Mouse (Mus musculus) heart, embryonic 13.5 days (tissue): ENCODE results near the gene Specc1. TPM values are rescaled to one million over a fixed set of nuclear protein-coding genes. Genes with fewer than 3 reads are reported as not detected.

Experiments
- ATAC-seq: fragments of 200-750 bp; cut with Nextera tagmentation; 2 replicates; pipeline ENCODE4 v1.8.0; 2017; ENCODE audit warnings: moderate TSS enrichment; ENCODE audit not compliant: insufficient number of reproducible peaks, low FRiP score, low TSS enrichment; ENCODE audit errors: extremely low read depth
- H3K27ac ChIP-seq: fragments of 300-500 bp; sonication (generic); replicated peaks from 2 replicates; pipeline ENCODE4 v1.5.1; 2015; ENCODE audit warnings: moderate library complexity, mild to moderate bottlenecking, inconsistent platforms
- H3K27me3 ChIP-seq: fragments of 300-500 bp; sonication (generic); replicated peaks from 2 replicates; pipeline ENCODE4 v1.6.1; 2015; ENCODE audit warnings: mild to moderate bottlenecking, inconsistent platforms
- H3K36me3 ChIP-seq: fragments of 300-500 bp; sonication (generic); 2 replicates; pipeline ENCODE4 v1.6.1; 2015; ENCODE audit warnings: mild to moderate bottlenecking, inconsistent platforms
- H3K4me1 ChIP-seq: fragments of 300-500 bp; sonication (generic); 2 replicates; pipeline ENCODE4 v1.6.1; 2015; ENCODE audit warnings: inconsistent platforms
- H3K4me2 ChIP-seq: fragments of 300-500 bp; sonication (generic); 2 replicates; pipeline ENCODE4 v1.6.1; 2015; ENCODE audit warnings: inconsistent platforms, mild to moderate bottlenecking, moderate library complexity
- H3K4me3 ChIP-seq: fragments of 300-500 bp; sonication (generic); 2 replicates; pipeline ENCODE4 v1.5.1; 2015; ENCODE audit warnings: moderate library complexity, mild to moderate bottlenecking, inconsistent platforms
- H3K9ac ChIP-seq: fragments of 300-500 bp; sonication (generic); 2 replicates; pipeline ENCODE4 v1.6.1; 2015; ENCODE audit warnings: inconsistent platforms, mild to moderate bottlenecking, moderate library complexity
- H3K9me3 ChIP-seq: fragments of 300-500 bp; sonication (generic); 2 replicates; pipeline ENCODE4 v1.6.1; 2016; ENCODE audit warnings: inconsistent platforms
- WGBS: fragments of 180-500 bp; shearing (Covaris S2); methylation state at CpG from one replicate; pipeline ENCODE4 v1.1.7; 2015; ENCODE audit warnings: mixed read lengths; 5-methylcytosine and 5-hydroxymethylcytosine counted together
- polyA plus RNA-seq: library from polyadenylated mRNA; unstranded; fragments of >200 nt; fragmentation: Nextera tagmentation; extraction: Ambion mirVana; gene quantifications from 2 replicates; pipeline ENCODE4 v1.2.1, GENCODE M21; 2015

The Specc1 gene
- polyA plus RNA-seq, 1 experiment from 2014 or later, result 13.1 TPM

- Histone ChIP-seq H3K27me3 (no peaks in the 10 kb centered on the region), H3K4me2 (no peak overlapping the region), H3K9me3 (no peaks in the 10 kb centered on the region), H3K4me1 (peaks cover 14% of the 10 kb centered on the region), H3K4me3 (no peak overlapping the region), H3K36me3 (peaks cover 38% of the 10 kb centered on the region), H3K27ac (no peak overlapping the region), H3K9ac (no peak overlapping the region)
- 73% methylated on average over 3 of the region's 3 CpGs for WGBS
- ATAC-seq, result no peak
These were observed 191.5 kb downstream of the Specc1 start for GRCm38 (mm10) chr11:62148026-62148425.

GRCm38 (mm10) chr11:62148449-62148848 is 191.9 kb downstream of the Specc1 start:
- Histone ChIP-seq H3K4me2 (no peak overlapping the region), H3K36me3 (peaks cover 38% of the 10 kb centered on the region), H3K9ac (no peak overlapping the region), H3K4me1 (peaks cover 14% of the 10 kb centered on the region), H3K27ac (no peak overlapping the region), H3K4me3 (no peak overlapping the region), H3K9me3 (no peaks in the 10 kb centered on the region), H3K27me3 (no peaks in the 10 kb centered on the region)
- ATAC-seq, result no peak
- 83% methylated on average over 6 of the region's 6 CpGs for WGBS

DNA sequence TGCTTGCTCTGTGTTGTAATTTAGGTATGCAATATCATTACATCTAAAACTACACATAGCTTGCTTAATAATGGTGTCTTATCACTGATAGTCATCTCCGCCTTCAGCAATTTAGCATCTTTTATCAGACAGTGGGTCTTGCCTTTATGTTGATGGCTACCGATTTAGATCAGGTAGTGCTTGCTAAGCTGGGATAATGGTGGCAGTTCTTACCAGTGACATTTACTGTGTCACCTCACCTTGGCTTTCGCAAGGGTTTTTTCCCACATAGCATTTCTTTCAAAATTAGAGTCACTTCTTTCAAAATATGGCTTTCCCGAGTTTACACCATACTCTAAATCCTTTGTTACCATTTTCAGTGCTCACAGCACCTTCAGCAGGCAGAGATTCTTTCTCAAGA is 196.5 kb downstream of the Specc1 start:
- 80% methylated on average over 4 of the region's 4 CpGs for WGBS
- Histone ChIP-seq H3K9me3 (no peaks in the 10 kb centered on the region), H3K4me3 (no peak overlapping the region), H3K27me3 (no peaks in the 10 kb centered on the region), H3K4me1 (peaks cover 3% of the 10 kb centered on the region; the same call in 1 of the 2 replicates), H3K36me3 (peaks cover 36% of the 10 kb centered on the region), H3K4me2 (no peak overlapping the region), H3K9ac (no peak overlapping the region), H3K27ac (no peak overlapping the region)
- ATAC-seq, result no peak

GRCm38 (mm10) chr11:62159803-62160202 is 203.2 kb downstream of the Specc1 start:
- no peak for ATAC-seq
- H3K27me3 ChIP-seq, result no peaks in the 10 kb centered on the region

DNA sequence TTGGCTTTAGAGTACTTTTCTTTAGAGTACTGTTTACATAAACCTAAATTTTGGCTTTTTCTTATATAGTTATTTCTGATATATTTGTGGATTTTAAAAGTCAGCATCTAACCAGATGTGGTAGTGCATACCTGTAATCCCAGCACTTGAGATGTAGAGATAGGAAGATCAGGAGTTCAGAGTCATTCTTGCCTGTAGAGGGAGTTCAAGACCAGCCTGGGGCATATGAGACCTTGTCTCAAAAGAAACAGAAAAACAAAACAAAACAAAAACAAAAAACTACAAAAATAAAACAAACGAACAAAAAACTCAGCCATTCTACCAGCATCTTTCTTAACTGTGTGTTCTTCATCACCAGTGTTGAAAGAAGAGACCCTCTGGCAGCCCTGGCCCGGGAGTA is 204.9 kb downstream of the Specc1 start:
- no peak overlapping the region for H3K4me2 ChIP-seq
- no peak overlapping the region for H3K9ac ChIP-seq
- H3K36me3 ChIP-seq, result peaks cover 20% of the 10 kb centered on the region
- no peak for ATAC-seq
- H3K4me3 ChIP-seq, result no peak overlapping the region
- no peaks in the 10 kb centered on the region for H3K9me3 ChIP-seq
- 71% methylated on average over 2 of the region's 2 CpGs for WGBS
- H3K27me3 ChIP-seq, result no peaks in the 10 kb centered on the region
- no peak overlapping the region for H3K27ac ChIP-seq
- no peaks in the 10 kb centered on the region for H3K4me1 ChIP-seq

More at GRCm38 (mm10) chr11:62159803-62160202, 203.2 kb downstream of the Specc1 start:
- H3K4me2 ChIP-seq, result no peak overlapping the region
- no peaks in the 10 kb centered on the region for H3K4me1 ChIP-seq
- no peak overlapping the region for H3K4me3 ChIP-seq
- peaks cover 21% of the 10 kb centered on the region for H3K36me3 ChIP-seq
- 70% methylated on average over 7 of the region's 7 CpGs for WGBS
- H3K9me3 ChIP-seq, result no peaks in the 10 kb centered on the region
- no peak overlapping the region for H3K9ac ChIP-seq
- no peak overlapping the region for H3K27ac ChIP-seq

GRCm38 (mm10) chr11:62164357-62164756 is 207.8 kb downstream of the Specc1 start:
- 0 out of 2 replicates have a peak, but pooled peaks cover 8% of the 10 kb centered on the region for H3K36me3 ChIP-seq
- no peak for ATAC-seq
- 75% methylated on average over 3 of the region's 3 CpGs for WGBS

DNA sequence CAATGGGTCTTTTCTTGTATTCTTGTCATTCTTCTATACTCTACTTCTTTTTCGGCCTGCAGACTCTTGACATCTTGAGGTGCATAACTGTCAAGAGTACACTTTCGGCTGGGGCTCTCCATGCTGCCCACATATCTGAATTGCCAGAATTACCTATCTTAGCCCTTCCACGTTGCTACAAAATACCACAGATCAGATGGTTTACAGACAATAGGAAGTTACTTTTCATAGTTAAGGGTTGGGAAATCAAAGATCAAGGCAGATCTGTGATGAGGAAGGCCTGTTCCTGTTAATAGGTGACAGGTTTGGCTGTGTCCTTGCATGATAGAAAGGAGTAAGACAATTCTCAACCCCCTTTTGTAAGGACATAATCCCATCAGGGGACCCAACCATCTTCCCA is 209.9 kb downstream of the Specc1 start:
- H3K27ac ChIP-seq, result no peak overlapping the region
- WGBS, result 71% methylated on average over 3 of the region's 3 CpGs
- H3K9me3 ChIP-seq, result no peaks in the 10 kb centered on the region
- ATAC-seq, result no peak
- no peaks in the 10 kb centered on the region for H3K27me3 ChIP-seq
- no peak overlapping the region for H3K9ac ChIP-seq
- H3K4me2 ChIP-seq, result no peak overlapping the region
- no peaks in the 10 kb centered on the region for H3K4me1 ChIP-seq
- H3K4me3 ChIP-seq, result no peak overlapping the region
- peaks cover 27% of the 10 kb centered on the region for H3K36me3 ChIP-seq

More at GRCm38 (mm10) chr11:62164357-62164756, 207.8 kb downstream of the Specc1 start:
- Histone ChIP-seq H3K4me3 (no peak overlapping the region), H3K9ac (no peak overlapping the region), H3K4me2 (no peak overlapping the region), H3K9me3 (no peaks in the 10 kb centered on the region), H3K27ac (no peak overlapping the region), H3K4me1 (no peaks in the 10 kb centered on the region), H3K27me3 (no peaks in the 10 kb centered on the region)

GRCm38 (mm10) chr11:62168146-62168545 is 211.6 kb downstream of the Specc1 start:
- H3K9me3 ChIP-seq, result no peaks in the 10 kb centered on the region
- no peak overlapping the region for H3K4me2 ChIP-seq
- H3K27me3 ChIP-seq, result no peaks in the 10 kb centered on the region
- H3K4me1 ChIP-seq, result no peaks in the 10 kb centered on the region
- H3K4me3 ChIP-seq, result no peak overlapping the region
- ATAC-seq, result no peak
- H3K27ac ChIP-seq, result no peak overlapping the region
- H3K9ac ChIP-seq, result no peak overlapping the region
- H3K36me3 ChIP-seq, result peaks cover 33% of the 10 kb centered on the region
- 87% methylated on average over 3 of the region's 3 CpGs for WGBS

- no peak overlapping the region for H3K4me2 ChIP-seq
- no peak overlapping the region for H3K9ac ChIP-seq
- no peaks in the 10 kb centered on the region for H3K4me1 ChIP-seq
- H3K4me3 ChIP-seq, result no peak overlapping the region
- H3K9me3 ChIP-seq, result no peaks in the 10 kb centered on the region; the same call in 1 of the 2 replicates
- peaks cover 14% of the 10 kb centered on the region for H3K36me3 ChIP-seq
- whole genome bisulfite sequencing, result 75% methylated on average over 10 of the region's 10 CpGs
- ATAC-seq, result no peak
- no peak overlapping the region for H3K27ac ChIP-seq
- no peaks in the 10 kb centered on the region for H3K27me3 ChIP-seq
These were observed 221.0 kb downstream of the Specc1 start for GRCm38 (mm10) chr11:62177395-62178113.

DNA sequence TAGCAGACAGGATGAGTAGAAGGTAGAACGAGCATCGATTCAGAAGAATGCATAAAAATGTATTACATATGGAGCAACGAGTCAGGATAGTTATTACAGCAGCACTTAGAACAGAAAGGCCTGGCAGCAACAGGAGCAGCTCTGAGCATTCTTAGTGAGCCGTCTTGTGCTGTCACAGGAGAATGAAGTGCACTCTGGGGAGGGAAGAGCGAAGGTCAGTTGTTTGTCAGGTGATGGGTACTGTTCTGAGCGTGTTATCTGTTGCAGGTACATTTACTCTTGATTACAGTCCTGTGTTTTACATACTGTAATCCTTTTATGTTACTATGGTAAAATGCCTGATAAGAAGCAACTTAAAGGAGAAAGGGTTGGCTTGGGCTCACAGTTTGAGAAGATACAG is 224.2 kb downstream of the Specc1 start:
- H3K4me2 ChIP-seq, result no peak overlapping the region
- H3K4me1 ChIP-seq, result no peaks in the 10 kb centered on the region
- no peaks in the 10 kb centered on the region for H3K27me3 ChIP-seq
- H3K27ac ChIP-seq, result no peak overlapping the region
- no peak overlapping the region for H3K9ac ChIP-seq
- no peaks in the 10 kb centered on the region; the same call in 1 of the 2 replicates for H3K9me3 ChIP-seq
- no peak overlapping the region for H3K4me3 ChIP-seq
- WGBS, result 86% methylated on average over 6 of the region's 6 CpGs
- peaks cover 12% of the 10 kb centered on the region for H3K36me3 ChIP-seq
- ATAC-seq, result no peak

DNA sequence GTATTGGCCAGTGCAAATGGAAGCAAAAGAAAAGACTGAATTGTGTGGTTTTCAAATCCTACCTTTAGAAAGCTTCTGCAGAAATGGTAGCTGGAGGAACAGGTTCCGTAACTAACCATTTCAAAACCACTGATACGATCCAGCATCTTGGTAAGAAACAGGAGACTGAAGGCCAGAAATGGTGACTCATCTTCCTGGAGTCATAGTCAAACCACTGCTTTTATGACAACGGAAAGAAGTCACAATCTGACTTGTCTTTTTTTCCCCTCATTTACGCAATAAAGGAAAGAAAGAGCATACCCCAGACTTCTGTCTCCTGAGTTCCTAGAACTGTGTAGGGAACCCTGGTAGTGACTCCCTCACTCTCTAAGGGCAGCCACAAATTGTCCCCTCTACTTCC is 228.3 kb downstream of the Specc1 start:
- Histone ChIP-seq H3K4me1 (no peaks in the 10 kb centered on the region), H3K27me3 (no peaks in the 10 kb centered on the region), H3K4me2 (no peak overlapping the region), H3K9me3 (no peaks in the 10 kb centered on the region; the same call in 1 of the 2 replicates), H3K4me3 (no peak overlapping the region), H3K27ac (no peak overlapping the region), H3K9ac (no peak overlapping the region), H3K36me3 (peaks cover 11% of the 10 kb centered on the region)
- no peak for ATAC-seq
- WGBS, result 80% methylated on average over 4 of the region's 4 CpGs

DNA sequence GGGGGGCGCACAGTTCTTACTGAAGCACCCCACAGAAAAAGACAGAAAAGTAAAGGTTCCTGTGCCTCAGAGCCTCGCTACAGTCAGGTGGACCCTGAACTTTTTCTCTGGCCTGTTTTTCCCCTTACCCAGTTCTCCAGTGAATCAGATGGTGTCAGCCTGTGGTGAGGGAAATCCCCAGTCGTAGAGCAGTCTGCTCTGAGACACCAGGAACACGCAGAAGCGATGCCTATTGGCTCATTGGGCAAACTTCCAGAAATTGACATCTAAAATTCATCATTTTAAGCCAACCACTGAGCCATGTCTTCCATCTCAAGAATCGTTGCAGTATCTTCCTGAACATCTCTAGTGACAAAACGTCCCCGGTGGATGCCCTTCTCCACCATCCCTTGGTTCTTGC is 230.5 kb downstream of the Specc1 start:
- Histone ChIP-seq H3K27me3 (no peaks in the 10 kb centered on the region), H3K4me1 (no peaks in the 10 kb centered on the region), H3K9me3 (no peaks in the 10 kb centered on the region), H3K36me3 (no peaks in the 10 kb centered on the region; the same call in none of the 2 replicates), H3K4me3 (no peak overlapping the region), H3K4me2 (no peak overlapping the region), H3K9ac (no peak overlapping the region), H3K27ac (no peak overlapping the region)
- ATAC-seq, result no peak
- WGBS, result 83% methylated on average over 8 of the region's 8 CpGs
